Mouse (Mus musculus) retina, postnatal 7 days (tissue): ENCODE measurements around the gene Il1r2.

ENCODE experiments used
- DNase-seq: peaks from one replicate; pipeline ENCODE4 v3.0.0-alpha.2; 2012; ENCODE audit warnings: low read depth, low spot score

The Il1r2 gene

GRCm38 (mm10) chr1:40059122-40059774 is 14.6 kb upstream of the Il1r2 start:
- DNase-seq = no peak

DNA sequence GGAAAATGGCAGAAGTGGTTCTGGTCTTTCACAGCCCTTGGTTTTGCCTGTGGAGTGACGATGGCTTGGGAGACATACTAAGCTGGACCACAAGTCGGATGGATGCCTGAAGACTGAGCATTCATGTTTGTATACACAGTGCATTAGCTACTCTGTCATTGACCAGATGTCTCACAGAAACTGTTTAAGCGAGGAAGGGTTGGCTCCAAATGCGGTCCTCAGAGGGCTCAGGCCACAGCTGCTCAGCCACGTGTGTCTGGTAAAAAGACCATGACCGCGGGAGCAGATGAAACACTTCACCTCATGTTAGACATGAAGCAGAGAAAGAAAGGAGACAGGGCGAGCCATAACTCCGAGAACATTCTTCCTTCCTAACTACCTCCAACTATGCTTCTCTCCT is 12.5 kb upstream of the Il1r2 start:
- no peak for DNase-seq

- no peak for DNase-seq
These were observed 10.5 kb upstream of the Il1r2 start for GRCm38 (mm10) chr1:40063409-40063808.

DNA sequence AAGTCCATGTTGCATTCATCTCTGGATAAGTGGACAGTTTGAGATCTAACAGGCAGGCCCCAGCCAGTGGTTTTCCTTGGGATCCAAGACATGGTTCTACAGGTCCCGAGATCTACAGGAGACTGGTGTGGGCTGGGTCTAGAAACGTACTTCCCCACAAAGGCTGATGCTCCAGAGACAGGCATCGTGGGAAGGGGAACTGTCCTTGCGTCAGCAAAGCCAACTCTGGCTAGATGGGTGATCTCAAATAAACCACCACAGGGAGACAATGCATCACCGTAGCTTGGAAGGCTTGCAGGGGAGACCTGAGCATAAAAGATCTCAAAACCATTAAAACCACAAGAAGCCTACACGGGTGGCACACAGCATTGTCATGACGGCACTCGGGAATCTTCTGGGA is 9.4 kb upstream of the Il1r2 start:
- DNase-seq = no peak

DNA sequence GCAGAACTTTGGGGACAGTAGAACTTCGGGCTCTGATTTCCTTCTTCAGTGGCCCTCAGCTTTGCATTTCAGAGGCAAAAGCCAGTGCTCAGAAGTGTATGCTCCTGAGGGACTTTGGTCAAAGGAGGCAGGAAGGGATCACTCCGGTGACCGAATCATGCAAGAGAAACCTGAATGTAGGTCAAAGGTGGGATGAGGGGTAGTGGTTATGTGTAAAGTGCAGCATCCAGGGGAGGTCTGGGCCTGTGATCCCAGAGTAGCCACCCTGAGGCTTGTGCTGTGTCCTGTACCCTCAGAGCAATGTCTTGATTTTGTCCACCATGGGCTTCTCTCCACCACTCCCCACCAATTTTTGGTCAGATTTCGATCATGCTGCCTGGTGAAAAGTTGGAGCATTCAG is 1.3 kb upstream of the Il1r2 start:
- no peak for DNase-seq

- no peak for DNase-seq
These were observed 3.4 kb downstream of the Il1r2 start for GRCm38 (mm10) chr1:40077328-40077727.

DNA sequence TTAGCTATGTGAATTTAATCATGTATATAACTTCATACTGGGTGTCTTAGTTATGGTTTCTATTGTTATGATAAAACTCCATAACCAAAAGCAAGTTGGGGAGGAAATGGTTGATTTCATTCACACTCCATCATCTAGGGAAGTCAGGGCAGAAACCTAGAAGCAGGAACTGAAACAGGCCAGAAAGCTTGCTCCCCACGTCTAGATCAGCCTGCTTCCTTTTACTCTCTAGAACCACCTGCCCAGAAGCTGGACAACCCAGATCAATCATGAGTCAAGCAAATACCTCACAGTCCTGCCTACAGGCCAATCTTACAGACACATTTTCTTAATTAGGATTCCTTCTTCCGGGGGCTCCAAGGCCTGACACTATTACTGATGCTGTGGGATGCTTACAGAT is 7.2 kb downstream of the Il1r2 start:
- DNase-seq = no peak

DNA sequence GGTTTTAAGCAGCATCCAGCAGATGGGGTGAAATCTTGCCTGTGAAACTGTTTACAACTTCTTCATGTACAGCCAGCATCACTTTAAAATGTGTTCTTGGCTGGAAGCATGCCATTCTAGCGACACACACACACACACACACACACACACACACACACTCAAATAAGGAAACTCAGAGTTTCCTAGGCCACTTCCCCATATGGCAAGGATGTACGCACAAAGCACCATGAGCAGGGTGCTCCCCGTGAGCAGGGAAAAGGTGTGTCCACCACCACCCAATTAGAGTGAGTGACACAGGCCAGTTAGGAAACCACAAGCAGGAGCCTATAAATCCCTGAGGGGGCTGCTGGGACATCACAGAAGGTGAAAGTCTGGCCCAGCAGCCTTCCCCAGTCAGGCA is 10.5 kb downstream of the Il1r2 start:
- no peak for DNase-seq

DNA sequence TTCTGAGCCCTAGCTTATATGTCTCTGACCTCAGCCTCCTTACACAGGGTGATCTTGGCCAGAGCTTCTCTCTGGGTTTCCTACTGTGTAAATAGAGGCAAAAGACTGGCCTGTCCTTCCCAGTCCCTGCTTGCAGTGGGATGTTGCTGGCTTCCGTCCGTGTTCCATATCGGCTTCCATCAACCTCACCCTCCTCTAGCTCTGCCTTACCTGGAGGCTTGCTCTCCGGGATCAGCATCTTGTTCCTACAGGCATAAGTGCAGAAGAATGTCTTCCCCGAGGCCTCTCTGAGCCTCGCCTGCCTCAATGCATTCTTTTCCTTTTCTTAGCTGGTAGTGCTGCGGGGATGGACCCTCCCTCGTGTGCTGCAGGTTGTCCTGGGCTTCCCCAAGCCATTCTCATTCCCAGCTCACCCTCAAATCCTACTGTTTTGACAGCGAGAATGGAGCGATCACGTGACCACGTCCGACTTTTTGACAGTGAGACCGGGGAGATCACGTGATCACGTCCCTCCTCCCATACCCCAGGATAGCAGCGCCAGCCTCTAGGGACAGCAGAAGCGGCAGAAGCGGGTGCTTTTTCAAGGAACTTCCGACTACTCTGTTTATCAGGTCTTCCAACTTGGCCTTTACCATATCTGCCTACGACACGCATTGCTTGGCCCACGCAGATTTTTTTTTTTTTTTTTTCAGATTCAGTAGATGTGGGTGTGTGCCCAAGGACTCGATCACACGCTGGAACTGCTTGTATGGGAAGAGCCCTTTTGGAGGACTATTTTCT is 11.7 kb downstream of the Il1r2 start:
- peak; percentile 24 for DNase-seq

GRCm38 (mm10) chr1:40091160-40091559 is 17.3 kb downstream of the Il1r2 start:
- no peak for DNase-seq

- no peak for DNase-seq
These were observed 18.7 kb downstream of the Il1r2 start for GRCm38 (mm10) chr1:40092541-40092940.

DNA sequence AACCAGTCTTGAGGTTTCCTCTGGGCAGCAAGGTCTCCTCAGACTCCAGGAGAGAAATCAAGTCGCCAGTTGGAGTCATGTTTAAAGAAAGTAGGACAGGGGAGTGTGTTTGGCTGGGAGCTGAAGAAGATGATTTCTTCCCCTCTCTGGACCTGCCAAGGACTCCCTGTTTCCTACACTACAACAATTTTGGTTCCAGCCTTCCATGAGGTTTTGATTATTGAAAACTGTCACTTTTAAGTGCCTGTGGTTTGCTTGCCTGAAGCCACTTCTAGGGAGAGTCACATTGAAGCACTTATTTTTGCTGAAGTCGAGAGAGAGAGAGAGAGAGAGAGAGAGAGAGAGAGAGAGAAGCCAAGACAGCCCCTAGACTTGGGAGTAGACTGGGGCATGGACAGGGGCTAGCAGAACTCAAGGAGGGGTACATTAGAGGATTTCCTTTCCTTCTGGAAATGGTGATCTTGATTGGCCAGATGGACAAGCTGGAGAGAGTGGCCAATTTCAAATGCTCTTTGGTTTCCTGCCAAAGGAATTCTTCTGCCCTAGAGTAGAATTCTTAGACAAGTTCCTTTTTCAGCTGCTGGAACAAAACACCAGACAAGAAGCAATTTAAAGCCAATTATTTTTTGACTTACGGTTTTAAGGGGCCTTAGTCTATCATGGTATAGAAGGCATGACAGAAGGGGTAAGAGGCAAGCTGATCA is 20.9 kb downstream of the Il1r2 start:
- no peak for DNase-seq

GRCm38 (mm10) chr1:40095585-40095984 is 21.7 kb downstream of the Il1r2 start:
- no peak for DNase-seq

DNA sequence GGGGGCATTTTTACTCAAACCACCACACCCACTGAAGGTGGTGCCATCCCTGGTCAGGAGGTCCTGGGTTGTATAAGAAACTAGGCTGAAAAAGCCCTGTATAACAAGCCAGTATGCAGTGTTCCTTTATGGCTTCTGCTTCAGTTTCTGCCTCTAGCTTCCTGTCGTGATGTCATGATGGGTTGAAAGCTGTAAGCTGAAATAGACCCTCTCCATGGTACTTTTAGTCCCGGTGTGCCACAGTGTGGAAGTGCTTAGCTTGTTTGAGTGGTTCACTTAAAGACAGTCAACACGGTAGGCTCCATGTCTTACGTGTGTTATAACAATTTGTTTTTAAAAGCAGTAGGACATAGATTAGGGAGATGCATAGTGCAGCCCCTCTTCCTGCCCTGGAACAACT is 32.4 kb downstream of the Il1r2 start:
- DNase-seq = no peak

DNA sequence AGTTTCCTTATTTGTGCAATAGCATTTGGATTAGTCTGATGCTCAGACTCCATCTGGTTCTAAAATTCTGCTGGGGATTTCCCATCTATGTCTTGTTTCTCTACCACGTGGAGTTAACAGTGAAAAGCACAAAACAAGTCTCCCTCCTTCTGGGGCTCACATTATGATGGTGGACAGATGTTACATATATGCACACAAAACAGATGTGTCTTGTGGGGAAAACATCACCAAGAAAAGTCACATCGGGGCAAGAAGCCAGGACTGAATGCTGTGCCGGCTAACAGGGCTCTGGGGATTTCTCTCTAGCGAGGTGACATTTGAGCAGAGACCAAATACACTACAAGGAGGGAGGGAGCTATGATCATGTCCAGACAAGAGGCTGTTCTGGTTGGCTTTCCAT is 32.8 kb downstream of the Il1r2 start:
- DNase-seq = no peak

DNA sequence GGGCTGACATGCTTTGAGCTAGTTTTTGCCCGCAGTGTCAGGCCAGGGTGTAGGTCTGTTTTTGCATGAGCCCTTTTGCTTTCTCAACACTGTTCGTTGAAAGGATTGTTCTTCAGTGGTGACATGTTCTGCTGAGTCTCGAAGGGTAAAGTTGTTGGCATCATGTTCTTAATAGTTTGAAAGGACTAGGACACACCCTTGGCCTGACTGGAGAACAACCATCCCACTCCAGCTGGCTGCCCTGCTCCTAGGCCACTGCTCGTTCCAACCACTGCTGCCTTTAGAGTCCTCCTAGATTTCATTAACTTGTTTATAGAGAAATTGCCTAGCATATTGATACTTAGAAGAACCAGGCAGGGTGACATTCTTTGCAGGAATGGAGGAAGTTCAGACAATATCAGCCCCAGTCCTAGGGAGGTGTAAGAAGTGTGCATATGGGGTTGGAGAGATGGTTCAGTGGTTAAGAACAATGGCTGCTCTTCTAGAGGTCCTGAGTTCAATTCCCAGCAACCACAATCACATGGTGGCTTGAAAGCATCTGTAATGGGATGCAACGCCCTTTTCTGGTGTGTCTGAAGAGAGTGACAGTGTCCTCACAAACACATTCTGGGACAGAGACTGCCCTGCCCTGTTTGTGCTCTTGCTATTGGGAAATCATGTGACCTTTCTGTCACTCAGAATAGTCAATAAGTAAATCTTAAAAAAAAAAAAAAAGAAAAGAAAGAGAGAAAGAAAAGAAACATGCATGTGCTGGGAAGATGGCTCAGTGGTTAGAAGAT is 34.3 kb downstream of the Il1r2 start:
- DNase-seq = no peak

DNA sequence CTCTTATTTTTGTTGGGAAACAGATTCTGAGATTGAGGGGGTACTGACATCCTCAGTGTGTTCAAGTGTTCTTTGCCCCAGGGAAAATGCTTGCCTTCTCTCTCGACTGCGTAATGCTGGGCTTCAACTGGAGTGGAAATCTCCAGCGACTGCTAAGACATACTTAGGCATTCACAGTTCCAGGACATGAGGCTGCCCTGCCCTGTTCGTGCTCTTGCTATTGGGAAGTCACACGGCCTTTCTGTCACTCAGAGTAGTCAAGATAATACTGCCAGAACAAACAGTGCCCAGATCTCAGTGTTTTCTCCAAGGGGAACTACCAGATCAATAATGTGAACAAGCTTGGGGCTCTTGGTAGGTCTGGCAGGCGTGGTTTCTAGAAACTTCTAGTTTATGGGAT is 35.9 kb downstream of the Il1r2 start:
- no peak for DNase-seq

- DNase-seq = peak; percentile 48
These were observed 41.4 kb downstream of the Il1r2 start for GRCm38 (mm10) chr1:40115271-40115670.

DNA sequence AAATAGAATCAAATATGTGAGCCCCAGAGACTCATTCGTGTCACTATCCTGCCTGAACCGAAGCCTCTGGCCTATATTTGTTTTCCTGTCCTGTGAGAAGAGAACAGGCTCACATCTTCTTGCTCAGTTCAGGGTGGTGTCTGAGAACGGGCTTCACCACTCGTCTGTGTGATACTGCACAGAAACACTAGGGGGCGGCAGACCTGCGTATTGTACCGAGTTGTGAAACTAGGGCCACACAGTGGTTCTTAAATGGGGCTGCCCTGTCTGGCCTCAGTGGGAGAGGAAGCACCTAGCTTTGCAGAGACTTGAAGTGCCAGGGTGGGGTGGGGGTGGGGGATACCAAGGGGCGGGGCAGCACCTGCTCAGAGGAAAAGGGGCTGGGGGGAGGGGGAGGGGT is 42.5 kb downstream of the Il1r2 start:
- peak; percentile 58 for DNase-seq

DNA sequence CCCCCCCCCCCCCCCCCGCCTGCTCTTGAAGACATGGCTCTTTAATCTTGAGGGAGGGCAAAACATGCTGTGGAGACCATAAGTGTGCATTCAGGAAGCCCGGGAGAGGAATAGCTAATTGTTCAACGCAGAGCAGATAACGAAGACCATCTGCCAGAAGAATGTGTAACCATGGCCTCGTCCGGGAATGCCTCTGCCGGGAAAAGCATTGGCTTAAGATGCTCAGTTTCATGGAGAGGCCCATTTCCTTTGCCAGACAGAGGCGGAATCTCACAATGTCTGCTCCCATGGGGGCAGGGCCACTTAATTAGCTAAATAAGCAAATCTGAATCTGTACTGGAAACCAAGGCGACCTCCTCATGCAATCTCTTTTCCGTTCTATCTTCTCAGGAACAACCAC is 43.7 kb downstream of the Il1r2 start:
- DNase-seq = no peak

DNA sequence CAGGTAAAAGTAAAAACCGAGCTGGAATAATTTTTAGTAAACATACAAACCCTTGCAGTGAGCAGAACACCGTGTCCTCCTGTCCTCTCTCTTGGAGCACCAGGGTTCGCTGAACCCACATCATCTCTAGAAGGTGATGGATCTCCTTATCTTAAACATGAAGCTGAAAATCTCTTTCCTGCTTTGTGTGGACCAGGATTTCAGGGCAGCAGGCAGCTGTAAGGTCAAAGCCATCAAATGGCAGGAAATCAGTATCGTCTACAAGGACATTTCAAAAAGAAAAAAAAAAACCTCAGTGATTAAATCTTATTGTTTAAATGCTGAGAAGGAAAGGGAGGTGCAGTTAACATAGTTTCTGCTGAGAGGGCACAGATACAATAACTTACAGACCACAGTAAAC is 50.4 kb downstream of the Il1r2 start:
- no peak for DNase-seq

- no peak for DNase-seq
These were observed 54.6 kb downstream of the Il1r2 start for GRCm38 (mm10) chr1:40128481-40128880.
